Mouse (Mus musculus): ENCODE measurements around the gene Hspb7. TPM values are rescaled to one million over a fixed set of nuclear protein-coding genes. Genes with fewer than 3 reads are reported as not detected.

Gene Hspb7
- polyA plus RNA-seq, 1 experiment from 2014 or later = 0.12 TPM

DNA sequence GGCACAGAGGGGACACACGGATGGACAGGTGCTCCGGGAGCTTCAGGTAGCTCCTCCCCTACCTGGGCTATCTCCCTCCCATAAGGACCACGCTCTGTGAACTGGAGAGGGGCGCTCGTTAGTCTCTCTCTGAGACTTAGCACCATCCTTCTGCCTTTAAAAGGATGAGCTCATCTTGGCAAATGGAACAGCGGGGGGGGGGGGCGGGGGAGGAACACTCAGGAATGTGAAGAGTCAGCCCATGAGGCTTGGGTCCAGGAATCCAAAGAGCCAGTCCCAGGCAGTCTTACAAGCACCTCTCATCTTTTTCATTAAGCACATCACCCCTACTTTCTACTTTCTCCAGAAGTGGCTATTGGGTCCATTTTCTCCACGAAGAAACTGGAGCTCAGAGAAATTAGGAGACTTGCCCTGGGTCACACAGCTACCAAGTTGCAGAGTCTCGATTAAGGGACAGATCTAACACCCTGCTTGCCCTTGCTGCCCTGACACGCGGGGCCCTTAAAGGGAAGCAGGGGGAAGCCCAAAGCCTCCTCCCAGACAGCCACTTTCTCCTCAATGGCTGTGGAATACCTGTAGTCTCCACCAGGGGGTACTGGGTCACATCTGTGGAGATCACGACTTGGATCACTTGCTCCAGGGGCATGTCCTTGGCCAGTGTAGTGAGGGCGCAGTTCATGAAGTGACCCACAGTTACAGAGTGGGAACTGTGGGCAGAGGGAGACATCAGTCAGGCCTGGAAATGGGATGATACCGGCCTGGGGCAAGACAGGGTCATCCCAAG, 13.9 kb upstream of the Hspb7 start:
- no peak overlapping the region for H3K4me2 ChIP-seq (ENCODE audit: low read depth, low read length)
- H3K27me3 ChIP-seq (ENCODE audit: control insufficient read depth, insufficient read depth, low read length) = no peaks in the 10 kb centered on the region
- no peak overlapping the region for H3K27ac ChIP-seq (ENCODE audit: low read depth, low read length)
- ATAC-seq (ENCODE audit: low read depth) = no peak
- H3K9me3 ChIP-seq (ENCODE audit: control insufficient read depth, low read length) = no peaks in the 10 kb centered on the region
- no peak overlapping the region for H3K4me3 ChIP-seq (ENCODE audit: low read depth, low read length)
- H3K4me1 ChIP-seq (ENCODE audit: control insufficient read depth, insufficient read depth, low read length) = no peaks in the 10 kb centered on the region
- WGBS = 46% methylated on average over 14 of the region's 14 CpGs
- H3K9ac ChIP-seq (replicated peaks; ENCODE audit: low read depth, low read length) = no peak overlapping the region
- H3K36me3 ChIP-seq (ENCODE audit: control insufficient read depth, insufficient read depth, low read length) = no peaks in the 10 kb centered on the region

DNA sequence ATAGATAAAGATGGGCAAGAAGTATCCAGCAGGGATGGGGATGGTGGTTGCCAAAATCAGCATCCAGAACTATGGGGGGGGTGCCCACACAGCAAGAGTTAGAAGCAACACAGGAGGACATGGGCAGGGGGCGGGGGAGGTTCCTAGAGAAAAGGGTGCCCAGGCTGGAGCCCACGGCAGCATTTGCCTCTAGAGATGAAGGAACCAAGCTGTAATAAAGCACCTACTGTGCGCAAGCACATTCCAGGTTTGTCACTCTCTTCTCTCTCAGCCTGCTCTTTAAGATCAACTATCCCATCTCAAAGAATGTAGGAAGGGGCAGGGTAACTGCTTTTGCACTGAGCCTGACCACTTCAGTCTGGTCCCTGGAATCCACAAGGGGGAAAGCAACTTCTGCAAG, 12.0 kb upstream of the Hspb7 start:
- no peaks in the 10 kb centered on the region for H3K27me3 ChIP-seq (ENCODE audit: control insufficient read depth, insufficient read depth, low read length)
- WGBS = 90% methylated on average over 3 of the region's 3 CpGs
- H3K36me3 ChIP-seq (ENCODE audit: control insufficient read depth, insufficient read depth, low read length) = no peaks in the 10 kb centered on the region
- ATAC-seq (ENCODE audit: low read depth) = no peak
- no peak overlapping the region for H3K4me2 ChIP-seq (ENCODE audit: low read depth, low read length)
- no peaks in the 10 kb centered on the region for H3K4me1 ChIP-seq (ENCODE audit: control insufficient read depth, insufficient read depth, low read length)
- no peak overlapping the region for H3K9ac ChIP-seq (replicated peaks; ENCODE audit: low read depth, low read length)
- H3K27ac ChIP-seq (ENCODE audit: low read depth, low read length) = no peak overlapping the region
- H3K4me3 ChIP-seq (ENCODE audit: low read depth, low read length) = no peak overlapping the region
- no peaks in the 10 kb centered on the region for H3K9me3 ChIP-seq (ENCODE audit: control insufficient read depth, low read length)

DNA sequence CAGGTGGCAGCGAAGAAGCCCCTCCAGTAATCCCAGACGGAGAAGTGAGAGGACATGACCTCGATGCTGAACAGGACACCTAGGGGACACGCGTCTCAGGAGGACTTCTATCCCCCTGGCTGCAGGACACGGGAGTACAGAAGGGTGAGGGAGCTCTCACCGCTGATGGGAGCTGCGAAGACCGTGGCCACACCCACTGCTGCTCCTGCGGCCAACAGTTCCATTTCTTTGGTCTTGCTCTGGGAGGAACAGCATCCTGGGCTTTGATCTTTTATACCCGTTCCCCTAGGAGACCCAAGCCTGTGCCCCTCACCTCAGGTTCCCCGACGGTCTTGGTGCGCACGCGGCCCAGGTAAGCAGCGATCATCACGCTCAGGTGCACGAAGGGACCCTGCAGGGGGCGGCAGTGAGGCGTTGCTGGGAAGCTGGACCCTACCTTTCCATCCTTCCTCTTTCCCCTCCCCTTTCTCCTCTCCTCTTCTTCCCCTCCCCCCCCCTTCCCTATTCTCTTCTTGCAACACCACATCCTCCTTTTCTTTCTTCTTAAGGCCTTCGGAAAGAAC, 9.1 kb upstream of the Hspb7 start:
- H3K27ac ChIP-seq (ENCODE audit: low read depth, low read length) = no peak overlapping the region
- ATAC-seq (ENCODE audit: low read depth) = no peak
- no peak overlapping the region for H3K9ac ChIP-seq (replicated peaks; ENCODE audit: low read depth, low read length)
- H3K4me2 ChIP-seq (ENCODE audit: low read depth, low read length) = no peak overlapping the region
- H3K9me3 ChIP-seq (ENCODE audit: control insufficient read depth, low read length) = no peaks in the 10 kb centered on the region
- no peaks in the 10 kb centered on the region for H3K4me1 ChIP-seq (ENCODE audit: control insufficient read depth, insufficient read depth, low read length)
- no peaks in the 10 kb centered on the region for H3K36me3 ChIP-seq (ENCODE audit: control insufficient read depth, insufficient read depth, low read length)
- 16% methylated on average over 21 of the region's 22 CpGs for WGBS
- H3K27me3 ChIP-seq (ENCODE audit: control insufficient read depth, insufficient read depth, low read length) = no peaks in the 10 kb centered on the region
- no peak overlapping the region for H3K4me3 ChIP-seq (ENCODE audit: low read depth, low read length)

DNA sequence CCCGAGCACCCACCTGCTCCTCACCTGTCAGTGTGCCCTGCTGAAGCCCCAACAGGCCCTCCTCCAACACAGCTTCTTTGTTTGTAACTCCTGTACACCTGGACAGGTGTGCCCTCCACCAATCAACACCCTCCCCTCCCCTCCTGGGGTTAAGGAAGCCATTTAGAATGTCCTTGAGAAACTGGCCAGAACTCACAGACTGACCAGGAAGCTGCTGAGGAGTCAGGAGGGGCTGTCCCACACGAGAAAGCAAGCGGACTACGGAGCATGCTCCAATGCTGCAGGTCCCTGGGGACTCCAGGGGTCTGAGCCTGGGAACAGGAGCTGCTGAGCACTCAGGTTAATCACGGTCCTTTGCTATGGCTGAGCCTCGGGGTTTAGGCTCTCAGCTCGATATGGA, 4.7 kb upstream of the Hspb7 start, which contains the start of gene Clcnkb:
Clcnkb (minus strand) TSS at position 91 of the 400 bp plus-strand sequence.
- Histone ChIP-seq H3K9me3 (ENCODE audit: control insufficient read depth, low read length) (no peaks in the 10 kb centered on the region), H3K36me3 (ENCODE audit: control insufficient read depth, insufficient read depth, low read length) (no peaks in the 10 kb centered on the region), H3K27me3 (ENCODE audit: control insufficient read depth, insufficient read depth, low read length) (no peaks in the 10 kb centered on the region), H3K27ac (ENCODE audit: low read depth, low read length) (no peak within 1 kb of the TSS), H3K9ac (replicated peaks; ENCODE audit: low read depth, low read length) (no peak within 1 kb of the TSS), H3K4me1 (ENCODE audit: control insufficient read depth, insufficient read depth, low read length) (no peaks in the 10 kb centered on the region), H3K4me2 (ENCODE audit: low read depth, low read length) (no peak within 1 kb of the TSS), H3K4me3 (ENCODE audit: low read depth, low read length) (no peak within 1 kb of the TSS)
- no peak for ATAC-seq (ENCODE audit: low read depth)
- 60% methylated on average over 7 of the region's 7 CpGs for WGBS

DNA sequence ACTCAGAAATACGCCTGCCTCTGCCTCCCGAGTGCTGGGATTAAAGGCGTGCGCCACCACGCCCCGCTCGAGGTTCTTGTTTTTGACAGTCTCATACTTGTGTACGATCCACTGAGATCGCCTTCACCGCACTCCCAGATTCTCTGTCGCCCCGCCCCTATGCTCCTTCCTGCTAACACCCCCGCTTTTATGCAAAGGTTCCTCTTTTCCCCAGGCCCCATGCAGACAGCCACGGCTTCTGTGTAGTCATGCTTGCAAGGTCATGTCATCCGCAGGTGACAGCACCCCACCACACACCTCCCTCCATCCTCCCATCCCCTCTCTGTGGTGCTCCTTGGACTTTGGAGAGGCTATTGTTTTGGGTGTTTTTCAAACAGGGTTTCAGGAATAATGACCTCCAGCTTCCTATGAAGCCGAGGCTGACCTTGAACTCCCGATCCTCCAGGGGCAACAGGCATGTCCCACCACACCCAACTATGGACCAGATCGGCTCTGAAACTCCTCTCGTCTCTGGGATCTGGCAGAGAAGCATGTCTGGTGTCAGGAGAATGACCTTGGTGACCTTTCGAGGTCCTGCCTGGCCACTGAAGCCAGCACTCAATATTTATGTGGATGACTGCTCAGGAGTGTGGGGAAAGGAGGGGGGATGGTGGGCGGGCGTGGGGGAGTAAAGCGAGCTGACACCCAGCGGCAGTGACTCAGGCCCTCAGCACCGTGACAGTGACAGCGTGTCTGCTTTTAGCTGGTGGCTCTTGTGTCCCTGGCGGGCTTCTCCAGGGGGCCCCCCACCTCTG, 984 bp upstream of the Hspb7 start:
- Histone ChIP-seq H3K27me3 (ENCODE audit: control insufficient read depth, insufficient read depth, low read length) (no peaks in the 10 kb centered on the region), H3K4me2 (ENCODE audit: low read depth, low read length) (no peak overlapping the region), H3K36me3 (ENCODE audit: control insufficient read depth, insufficient read depth, low read length) (no peaks in the 10 kb centered on the region), H3K27ac (ENCODE audit: low read depth, low read length) (no peak overlapping the region), H3K4me3 (ENCODE audit: low read depth, low read length) (no peak overlapping the region), H3K4me1 (ENCODE audit: control insufficient read depth, insufficient read depth, low read length) (no peaks in the 10 kb centered on the region), H3K9ac (replicated peaks; ENCODE audit: low read depth, low read length) (no peak overlapping the region), H3K9me3 (ENCODE audit: control insufficient read depth, low read length) (no peaks in the 10 kb centered on the region)
- ATAC-seq (ENCODE audit: low read depth) = no peak
- WGBS = 70% methylated on average over 27 of the region's 27 CpGs

DNA sequence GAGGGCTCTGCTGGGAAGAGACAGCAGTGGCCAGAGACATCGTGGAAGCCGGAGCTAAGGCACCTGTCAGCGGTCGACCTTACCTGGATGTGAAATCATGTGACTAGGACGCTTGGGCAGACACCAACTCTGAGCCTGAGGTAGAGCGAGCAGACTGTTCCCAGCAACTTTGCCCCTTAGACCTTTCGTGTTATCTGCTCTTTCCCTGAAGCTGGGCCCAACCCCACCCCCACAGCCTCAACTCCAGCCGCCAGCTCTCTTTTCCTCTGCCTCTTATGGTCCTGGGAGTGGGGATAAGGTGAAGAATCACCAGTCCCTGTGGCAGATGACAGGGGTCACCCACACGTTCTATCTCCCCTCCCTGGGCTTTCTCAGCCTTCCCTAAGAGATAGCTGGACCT, 307 bp downstream of the Hspb7 start:
- Histone ChIP-seq H3K9me3 (ENCODE audit: control insufficient read depth, low read length) (no peaks in the 10 kb centered on the region), H3K9ac (replicated peaks; ENCODE audit: low read depth, low read length) (no peak overlapping the region), H3K36me3 (ENCODE audit: control insufficient read depth, insufficient read depth, low read length) (no peaks in the 10 kb centered on the region), H3K4me3 (ENCODE audit: low read depth, low read length) (no peak overlapping the region), H3K4me2 (ENCODE audit: low read depth, low read length) (no peak overlapping the region), H3K27me3 (ENCODE audit: control insufficient read depth, insufficient read depth, low read length) (no peaks in the 10 kb centered on the region), H3K4me1 (ENCODE audit: control insufficient read depth, insufficient read depth, low read length) (0 out of 2 replicates have a peak, but pooled peaks cover 2% of the 10 kb centered on the region), H3K27ac (ENCODE audit: low read depth, low read length) (no peak overlapping the region)
- no peak for ATAC-seq (ENCODE audit: low read depth)
- WGBS = 58% methylated on average over 9 of the region's 9 CpGs

DNA sequence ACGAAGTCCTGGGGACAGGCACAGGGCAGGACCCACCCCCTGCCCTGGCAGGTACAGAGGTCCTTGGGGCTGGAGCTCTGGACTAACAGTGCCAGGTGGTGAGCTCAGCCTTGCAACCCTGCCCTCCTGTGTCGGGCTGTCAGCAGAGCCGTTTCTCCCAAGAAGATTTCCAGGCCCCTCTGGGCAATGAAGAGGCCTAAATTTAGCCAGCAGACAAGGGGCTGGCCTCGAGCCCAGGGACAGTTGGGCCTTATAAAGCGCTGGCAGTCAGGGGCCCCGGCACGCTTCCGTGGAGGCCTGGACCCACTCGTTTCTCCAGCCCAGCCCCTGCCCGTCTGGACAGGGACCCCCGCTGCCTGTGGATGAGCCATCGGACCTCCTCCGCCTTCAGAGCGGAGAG, 844 bp downstream of the Hspb7 start:
- no peak overlapping the region for H3K27ac ChIP-seq (ENCODE audit: low read depth, low read length)
- WGBS = 49% methylated on average over 14 of the region's 14 CpGs
- 0 out of 2 replicates have a peak, but pooled peaks cover 2% of the 10 kb centered on the region for H3K4me1 ChIP-seq (ENCODE audit: control insufficient read depth, insufficient read depth, low read length)
- no peak overlapping the region for H3K4me3 ChIP-seq (ENCODE audit: low read depth, low read length)
- H3K4me2 ChIP-seq (ENCODE audit: low read depth, low read length) = no peak overlapping the region
- no peaks in the 10 kb centered on the region for H3K27me3 ChIP-seq (ENCODE audit: control insufficient read depth, insufficient read depth, low read length)
- ATAC-seq (ENCODE audit: low read depth) = no peak
- H3K9me3 ChIP-seq (ENCODE audit: control insufficient read depth, low read length) = no peaks in the 10 kb centered on the region
- no peaks in the 10 kb centered on the region for H3K36me3 ChIP-seq (ENCODE audit: control insufficient read depth, insufficient read depth, low read length)
- H3K9ac ChIP-seq (replicated peaks; ENCODE audit: low read depth, low read length) = no peak overlapping the region

DNA sequence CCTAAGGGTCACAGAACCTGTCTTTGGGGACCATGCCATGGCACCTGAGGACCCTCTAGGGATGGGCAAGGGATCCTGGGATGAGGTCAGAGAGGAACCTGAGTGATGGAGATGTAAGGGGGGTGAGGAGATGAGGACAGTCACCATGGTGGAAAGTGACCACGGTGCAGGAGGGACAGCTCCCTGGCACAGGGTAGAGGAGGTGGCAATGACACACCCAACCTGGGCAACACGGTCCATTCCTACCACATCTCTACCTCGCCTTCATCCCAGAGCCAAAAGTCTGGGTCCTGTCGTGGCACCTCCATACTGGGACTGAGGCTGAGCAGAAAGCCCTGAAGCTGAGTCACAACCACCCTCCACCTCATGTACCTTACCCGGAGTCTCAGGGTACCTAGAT, 2.3 kb downstream of the Hspb7 start:
- no peak overlapping the region for H3K4me2 ChIP-seq (ENCODE audit: low read depth, low read length)
- no peak overlapping the region for H3K4me3 ChIP-seq (ENCODE audit: low read depth, low read length)
- no peaks in the 10 kb centered on the region for H3K9me3 ChIP-seq (ENCODE audit: control insufficient read depth, low read length)
- 92% methylated on average over 5 of the region's 5 CpGs for WGBS
- H3K27ac ChIP-seq (ENCODE audit: low read depth, low read length) = no peak overlapping the region
- no peak for ATAC-seq (ENCODE audit: low read depth)
- H3K4me1 ChIP-seq (ENCODE audit: control insufficient read depth, insufficient read depth, low read length) = 0 out of 2 replicates have a peak, but pooled peaks cover 2% of the 10 kb centered on the region
- H3K36me3 ChIP-seq (ENCODE audit: control insufficient read depth, insufficient read depth, low read length) = no peaks in the 10 kb centered on the region
- H3K27me3 ChIP-seq (ENCODE audit: control insufficient read depth, insufficient read depth, low read length) = no peaks in the 10 kb centered on the region
- no peak overlapping the region for H3K9ac ChIP-seq (replicated peaks; ENCODE audit: low read depth, low read length)

DNA sequence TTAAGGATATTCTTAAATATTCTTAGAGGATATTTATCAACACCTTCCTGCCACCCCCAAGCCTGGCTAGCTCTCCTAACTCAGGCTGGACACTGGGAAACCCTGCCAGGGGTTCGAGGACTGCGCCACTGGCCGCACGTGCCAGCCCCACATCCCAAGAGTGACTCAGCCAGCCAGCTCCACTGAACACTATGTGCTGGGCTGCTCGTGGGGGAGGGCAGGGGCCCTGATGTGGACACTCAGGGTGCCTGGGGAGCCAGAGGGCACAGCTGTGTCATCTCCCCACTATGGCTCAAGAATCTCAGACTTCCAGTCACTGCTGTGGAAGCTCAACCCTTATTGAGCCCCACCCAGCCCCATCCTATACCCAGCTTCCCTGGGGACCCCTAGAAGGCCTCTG, 2.7 kb downstream of the Hspb7 start:
- Histone ChIP-seq H3K4me2 (ENCODE audit: low read depth, low read length) (no peak overlapping the region), H3K4me3 (ENCODE audit: low read depth, low read length) (no peak overlapping the region), H3K27me3 (ENCODE audit: control insufficient read depth, insufficient read depth, low read length) (no peaks in the 10 kb centered on the region), H3K4me1 (ENCODE audit: control insufficient read depth, insufficient read depth, low read length) (0 out of 2 replicates have a peak, but pooled peaks cover 2% of the 10 kb centered on the region), H3K9me3 (ENCODE audit: control insufficient read depth, low read length) (no peaks in the 10 kb centered on the region), H3K36me3 (ENCODE audit: control insufficient read depth, insufficient read depth, low read length) (no peaks in the 10 kb centered on the region), H3K9ac (replicated peaks; ENCODE audit: low read depth, low read length) (no peak overlapping the region), H3K27ac (ENCODE audit: low read depth, low read length) (no peak overlapping the region)
- 80% methylated on average over 5 of the region's 5 CpGs for whole genome bisulfite sequencing
- ATAC-seq (ENCODE audit: low read depth) = no peak

Measured in neural tube, embryonic 14.5 days (tissue).